Mouse (Mus musculus) hindbrain, embryonic 11.5 days (tissue): ENCODE measurements around the gene Mtap. TPM values are rescaled to one million over a fixed set of nuclear protein-coding genes. Genes with fewer than 3 reads are reported as not detected.

Source experiments
- ATAC-seq: fragments of 200-750 bp; cut with Nextera tagmentation; 2 replicates; pipeline ENCODE4 v1.8.0; 2017; ENCODE audit warnings: mild to moderate bottlenecking, moderate TSS enrichment, moderate library complexity; ENCODE audit not compliant: low FRiP score
- DNase-seq: peaks from one replicate; pipeline ENCODE4 v3.0.0-alpha.2; 2015; ENCODE audit warnings: low spot score
- H3K27ac ChIP-seq: fragments of 300-500 bp; sonication (generic); 2 replicates; pipeline ENCODE4 v1.5.1; 2014; ENCODE audit warnings: mild to moderate bottlenecking, low read depth, low read length
- H3K27me3 ChIP-seq: fragments of 300-500 bp; sonication (generic); 2 replicates; pipeline ENCODE4 v1.6.1; 2014; ENCODE audit warnings: mild to moderate bottlenecking, low read length, moderate library complexity, mixed read lengths; ENCODE audit not compliant: control insufficient read depth, insufficient read depth
- H3K36me3 ChIP-seq: fragments of 300-500 bp; sonication (generic); 2 replicates; pipeline ENCODE4 v1.6.1; 2014; ENCODE audit warnings: mild to moderate bottlenecking, low read length, moderate library complexity, mixed read lengths; ENCODE audit not compliant: control insufficient read depth, insufficient read depth
- H3K4me1 ChIP-seq: fragments of 300-500 bp; sonication (generic); replicated peaks from 2 replicates; pipeline ENCODE4 v1.6.1; 2014; ENCODE audit warnings: low read length, mixed read lengths; ENCODE audit not compliant: control insufficient read depth, insufficient read depth
- H3K4me2 ChIP-seq: fragments of 300-500 bp; sonication (generic); replicated peaks from 2 replicates; pipeline ENCODE4 v1.6.1; 2014; ENCODE audit warnings: mild to moderate bottlenecking, low read depth, low read length
- H3K4me3 ChIP-seq: fragments of 300-500 bp; sonication (generic); 2 replicates; pipeline ENCODE4 v1.5.1; 2014; ENCODE audit warnings: low read depth, low read length
- H3K9ac ChIP-seq: fragments of 300-500 bp; sonication (generic); 2 replicates; pipeline ENCODE4 v1.6.1; 2014; ENCODE audit warnings: low read depth, low read length
- H3K9me3 ChIP-seq: fragments of 300-500 bp; sonication (generic); 2 replicates; pipeline ENCODE4 v1.6.1; 2016; ENCODE audit warnings: low read length; ENCODE audit not compliant: control insufficient read depth
- WGBS: fragments of 180-500 bp; shearing (Covaris S2); extraction: QIAGEN DNeasy Blood & Tissue Kit; methylation state at CpG from one replicate; pipeline ENCODE4 v1.1.7; 2014; 5-methylcytosine and 5-hydroxymethylcytosine counted together
- polyA plus RNA-seq: library from polyadenylated mRNA; unstranded; fragments of >200 nt; fragmentation: Nextera tagmentation; extraction: Ambion mirVana; gene quantifications from 2 replicates; pipeline ENCODE4 v1.2.1, GENCODE M21; 2014

Mtap gene
- polyA plus RNA-seq, 1 experiment from 2014 or later = 81.4 TPM

- Histone ChIP-seq H3K36me3 (peaks cover 16% of the 10 kb centered on the region; the same call in 1 of the 2 replicates), H3K9ac (no peak overlapping the region), H3K27ac (no peak overlapping the region)
These were observed 34.0 kb downstream of the Mtap start for GRCm38 (mm10) chr4:89170931-89171330.

GRCm38 (mm10) chr4:89172873-89173605 is 36.1 kb downstream of the Mtap start:
- Histone ChIP-seq H3K9me3 (no peaks in the 10 kb centered on the region), H3K36me3 (peaks cover 18% of the 10 kb centered on the region), H3K27ac (no peak overlapping the region), H3K9ac (no peak overlapping the region), H3K4me3 (no peak overlapping the region), H3K4me1 (no peaks in the 10 kb centered on the region), H3K27me3 (no peaks in the 10 kb centered on the region), H3K4me2 (no peak overlapping the region)
- 96% methylated on average over 14 of the region's 14 CpGs for WGBS
- ATAC-seq (no peak), DNase-seq (no peak)

More at GRCm38 (mm10) chr4:89170931-89171330, 34.0 kb downstream of the Mtap start:
- WGBS = 95% methylated on average over 6 of the region's 6 CpGs
- Histone ChIP-seq H3K4me3 (no peak overlapping the region), H3K9me3 (no peaks in the 10 kb centered on the region), H3K4me2 (no peak overlapping the region), H3K27me3 (no peaks in the 10 kb centered on the region), H3K4me1 (no peaks in the 10 kb centered on the region)
- no peak for DNase-seq
- no peak for ATAC-seq

GRCm38 (mm10) chr4:89177514-89178307 is 40.8 kb downstream of the Mtap start:
- H3K9ac ChIP-seq = no peak overlapping the region
- H3K27ac ChIP-seq = no peak overlapping the region
- peaks cover 21% of the 10 kb centered on the region for H3K36me3 ChIP-seq
- 81% methylated on average over 6 of the region's 6 CpGs for WGBS
- H3K4me3 ChIP-seq = no peak overlapping the region
- no peaks in the 10 kb centered on the region for H3K27me3 ChIP-seq
- H3K4me2 ChIP-seq = no peak overlapping the region
- ATAC-seq (no peak), DNase-seq (no peak)
- no peaks in the 10 kb centered on the region for H3K4me1 ChIP-seq
- H3K9me3 ChIP-seq = no peaks in the 10 kb centered on the region

GRCm38 (mm10) chr4:89180121-89180520 is 43.2 kb downstream of the Mtap start:
- no peak for DNase-seq
- Histone ChIP-seq H3K9ac (no peak overlapping the region), H3K36me3 (peaks cover 6% of the 10 kb centered on the region; the same call in 1 of the 2 replicates), H3K9me3 (no peaks in the 10 kb centered on the region), H3K27ac (no peak overlapping the region), H3K4me1 (no peaks in the 10 kb centered on the region), H3K4me3 (no peak overlapping the region), H3K27me3 (no peaks in the 10 kb centered on the region), H3K4me2 (no peak overlapping the region)
- no peak for ATAC-seq
- 96% methylated on average over 5 of the region's 5 CpGs for WGBS

GRCm38 (mm10) chr4:89181656-89182055 is 44.7 kb downstream of the Mtap start:
- H3K27me3 ChIP-seq = no peaks in the 10 kb centered on the region
- H3K4me1 ChIP-seq = no peaks in the 10 kb centered on the region
- H3K4me3 ChIP-seq = no peak overlapping the region
- no peak for DNase-seq
- no peak overlapping the region for H3K27ac ChIP-seq
- H3K9ac ChIP-seq = no peak overlapping the region
- H3K9me3 ChIP-seq = no peaks in the 10 kb centered on the region
- no peak overlapping the region for H3K4me2 ChIP-seq
- ATAC-seq = no peak; the same call in 1 of the 2 replicates
- WGBS = 98% methylated on average over 2 of the region's 2 CpGs
- H3K36me3 ChIP-seq = peaks cover 6% of the 10 kb centered on the region; the same call in 1 of the 2 replicates

- 96% methylated on average over 3 of the region's 3 CpGs for whole genome bisulfite sequencing
- no peaks in the 10 kb centered on the region for H3K9me3 ChIP-seq
- H3K9ac ChIP-seq = no peak overlapping the region
- H3K4me1 ChIP-seq = no peaks in the 10 kb centered on the region
- no peak overlapping the region for H3K4me3 ChIP-seq
- ATAC-seq = no peak
- H3K4me2 ChIP-seq = no peak overlapping the region
- no peak overlapping the region for H3K27ac ChIP-seq
- no peak for DNase-seq
- 0 out of 2 replicates have a peak, but pooled peaks cover 3% of the 10 kb centered on the region for H3K36me3 ChIP-seq
- H3K27me3 ChIP-seq = no peaks in the 10 kb centered on the region
These were observed 45.6 kb downstream of the Mtap start for GRCm38 (mm10) chr4:89182486-89182885.

- Histone ChIP-seq H3K36me3 (no peaks in the 10 kb centered on the region), H3K27ac (no peak overlapping the region), H3K4me2 (no peak overlapping the region), H3K9me3 (no peaks in the 10 kb centered on the region), H3K9ac (no peak overlapping the region), H3K4me3 (no peak overlapping the region), H3K4me1 (no peaks in the 10 kb centered on the region), H3K27me3 (no peaks in the 10 kb centered on the region)
- 83% methylated on average over 4 of the region's 4 CpGs for WGBS
- ATAC-seq (no peak), DNase-seq (no peak)
These were observed 58.6 kb downstream of the Mtap start for GRCm38 (mm10) chr4:89195481-89195880.

- Histone ChIP-seq H3K36me3 (no peaks in the 10 kb centered on the region), H3K4me3 (no peak overlapping the region), H3K27ac (no peak overlapping the region), H3K9me3 (no peaks in the 10 kb centered on the region), H3K27me3 (no peaks in the 10 kb centered on the region), H3K4me1 (no peaks in the 10 kb centered on the region), H3K9ac (no peak overlapping the region), H3K4me2 (no peak overlapping the region)
- ATAC-seq (no peak), DNase-seq (no peak)
These were observed 60.2 kb downstream of the Mtap start for GRCm38 (mm10) chr4:89197128-89197527.
